Mouse (Mus musculus) intestine, postnatal 0 days (tissue): ENCODE data around the gene Nkx6-2. TPM values are rescaled to one million over a fixed set of nuclear protein-coding genes. Genes with fewer than 3 reads are reported as not detected.
A peak's percentile ranks its signal among the peaks of the same experiment; 100 is the strongest.

ENCODE experiments used
- ATAC-seq: fragments of 200-750 bp; cut with Nextera tagmentation; 2 replicates; pipeline ENCODE4 v1.8.0; 2017; ENCODE audit warnings: mild to moderate bottlenecking, moderate TSS enrichment, moderate library complexity
- H3K27ac ChIP-seq: fragments of 300-500 bp; sonication (generic); 2 replicates; pipeline ENCODE4 v1.5.1; 2014; ENCODE audit warnings: mild to moderate bottlenecking, low read depth, low read length, moderate library complexity
- H3K27me3 ChIP-seq: fragments of 300-500 bp; sonication (generic); replicated peaks from 2 replicates; pipeline ENCODE4 v1.6.1; 2014; ENCODE audit warnings: low read length, mixed read lengths; ENCODE audit not compliant: control insufficient read depth, insufficient read depth
- H3K36me3 ChIP-seq: fragments of 300-500 bp; sonication (generic); 2 replicates; pipeline ENCODE4 v1.6.1; 2014; ENCODE audit warnings: mild to moderate bottlenecking, moderate library complexity; ENCODE audit not compliant: control insufficient read depth, insufficient read depth
- H3K4me1 ChIP-seq: fragments of 300-500 bp; sonication (generic); replicated peaks from 2 replicates; pipeline ENCODE4 v1.6.1; 2014; ENCODE audit warnings: antibody characterized with exemption, low read length, mixed read lengths; ENCODE audit not compliant: control insufficient read depth, insufficient read depth
- H3K4me2 ChIP-seq: fragments of 300-500 bp; sonication (generic); replicated peaks from 2 replicates; pipeline ENCODE4 v1.6.1; 2014; ENCODE audit warnings: low read depth, mild to moderate bottlenecking, moderate library complexity
- H3K4me3 ChIP-seq: fragments of 300-500 bp; sonication (generic); 2 replicates; pipeline ENCODE4 v1.5.1; 2014; ENCODE audit warnings: low read depth, low read length
- H3K9ac ChIP-seq: fragments of 300-500 bp; sonication (generic); 2 replicates; pipeline ENCODE4 v1.6.1; 2014; ENCODE audit warnings: mild to moderate bottlenecking, low read depth, low read length
- H3K9me3 ChIP-seq: fragments of 300-500 bp; sonication (generic); 2 replicates; pipeline ENCODE4 v1.6.1; 2016; ENCODE audit warnings: mixed run types; ENCODE audit not compliant: control insufficient read depth
- CTCF ChIP-seq: sonication (generic); IDR thresholded peaks from 2 replicates; pipeline ENCODE4 v1.5.1; 2016; ENCODE audit warnings: low read depth, mild to moderate bottlenecking, control low read depth, antibody characterized with exemption, moderate library complexity
- WGBS: fragments of 180-500 bp; shearing (Covaris S2); extraction: QIAGEN DNeasy Blood & Tissue Kit; methylation state at CpG from one replicate; pipeline ENCODE4 v1.1.7; 2014; 5-methylcytosine and 5-hydroxymethylcytosine counted together
- polyA plus RNA-seq: library from polyadenylated mRNA; unstranded; fragments of >200 nt; fragmentation: Nextera tagmentation; extraction: Ambion mirVana; gene quantifications from 2 replicates; pipeline ENCODE4 v1.2.1, GENCODE M21; 2015

Gene Nkx6-2
- polyA plus RNA-seq, 1 experiment from 2014 or later, result 0.31 TPM

- Histone ChIP-seq H3K36me3 (peaks cover 28% of the 10 kb centered on the region), H3K4me3 (no peak overlapping the region), H3K9ac (no peak overlapping the region), H3K4me2 (no peak overlapping the region), H3K27ac (no peak overlapping the region), H3K27me3 (no peaks in the 10 kb centered on the region), H3K4me1 (no peaks in the 10 kb centered on the region), H3K9me3 (no peaks in the 10 kb centered on the region)
- TF ChIP-seq CTCF, result no peak
- WGBS, result 71% methylated on average over 10 of the region's 10 CpGs
- ATAC-seq, result no peak
Observed at GRCm38 (mm10) chr7:139556746-139557526, 25.7 kb downstream of the Nkx6-2 start.

GRCm38 (mm10) chr7:139556331-139556730 lies 26.3 kb downstream of the Nkx6-2 start:
- H3K9me3 ChIP-seq, result no peaks in the 10 kb centered on the region
- H3K27me3 ChIP-seq, result no peaks in the 10 kb centered on the region
- no peak for TF ChIP-seq CTCF
- H3K4me2 ChIP-seq, result no peak overlapping the region
- WGBS, result 75% methylated on average over 5 of the region's 5 CpGs
- H3K9ac ChIP-seq, result no peak overlapping the region
- no peak for ATAC-seq
- no peaks in the 10 kb centered on the region for H3K4me1 ChIP-seq
- H3K4me3 ChIP-seq, result no peak overlapping the region
- H3K36me3 ChIP-seq, result peaks cover 28% of the 10 kb centered on the region
- no peak overlapping the region for H3K27ac ChIP-seq

- no peak for ATAC-seq
- no peaks in the 10 kb centered on the region for H3K4me1 ChIP-seq
- no peak overlapping the region for H3K4me2 ChIP-seq
- H3K27me3 ChIP-seq, result no peaks in the 10 kb centered on the region
- H3K4me3 ChIP-seq, result no peak overlapping the region
- TF ChIP-seq CTCF, result no peak
- H3K27ac ChIP-seq, result no peak overlapping the region
- no peaks in the 10 kb centered on the region; the same call in 1 of the 2 replicates for H3K36me3 ChIP-seq
- 82% methylated on average over 2 of the region's 2 CpGs for WGBS
- H3K9ac ChIP-seq, result no peak overlapping the region
- no peaks in the 10 kb centered on the region for H3K9me3 ChIP-seq
Observed at GRCm38 (mm10) chr7:139551519-139551918, 31.1 kb downstream of the Nkx6-2 start.

- no peak for TF ChIP-seq CTCF
- no peaks in the 10 kb centered on the region for H3K4me1 ChIP-seq
- H3K27me3 ChIP-seq, result no peaks in the 10 kb centered on the region
- whole genome bisulfite sequencing, result 88% methylated on average over 3 of the region's 3 CpGs
- H3K27ac ChIP-seq, result no peak overlapping the region
- no peak for ATAC-seq
- H3K36me3 ChIP-seq, result peaks cover 7% of the 10 kb centered on the region; the same call in 1 of the 2 replicates
- no peak overlapping the region for H3K4me2 ChIP-seq
- no peak overlapping the region for H3K9ac ChIP-seq
- no peaks in the 10 kb centered on the region for H3K9me3 ChIP-seq
- H3K4me3 ChIP-seq, result no peak overlapping the region
Observed at GRCm38 (mm10) chr7:139550086-139550783, 32.4 kb downstream of the Nkx6-2 start.

- TF ChIP-seq CTCF, result no peak
- H3K36me3 ChIP-seq, result peaks cover 25% of the 10 kb centered on the region
- WGBS, result 69% methylated on average over 2 of the region's 2 CpGs
- H3K4me1 ChIP-seq, result no peaks in the 10 kb centered on the region
- no peak overlapping the region for H3K4me3 ChIP-seq
- H3K9ac ChIP-seq, result no peak overlapping the region
- no peaks in the 10 kb centered on the region for H3K9me3 ChIP-seq
- H3K4me2 ChIP-seq, result no peak overlapping the region
- ATAC-seq, result peak; percentile 49; the same call in 1 of the 2 replicates
- no peaks in the 10 kb centered on the region for H3K27me3 ChIP-seq
- no peak overlapping the region for H3K27ac ChIP-seq
Observed at GRCm38 (mm10) chr7:139547325-139547724, 35.3 kb downstream of the Nkx6-2 start.
